Mouse (Mus musculus) left cerebral cortex, adult 6 months (tissue): Measurements from ENCODE around the gene Asb8. TPM values are rescaled to one million over a fixed set of nuclear protein-coding genes. Genes with fewer than 3 reads are reported as not detected.

Experiments
- long read RNA-seq, 2 experiments: library from polyadenylated mRNA; unstranded; transcript quantifications; one replicate each; pipeline ENCODE4 v2.0.0; 2019 to 2020
- polyA plus RNA-seq: library from polyadenylated mRNA; unstranded; fragments of <200 nt; fragmentation: Nextera tagmentation; gene quantifications from 2 replicates; pipeline ENCODE4 v1.2.3, GENCODE M21; 2021

The Asb8 gene
- polyA plus RNA-seq, result 76.3 and 86.3 TPM in 2 replicates
- long read RNA-seq, experiment 1, transcript Asb8-202 (4 exons, 1,100 nt), result major isoform, 195 of 330 reads
- long read RNA-seq, experiment 1, transcript Asb8-201 (4 exons, 1,049 nt), result minor isoform, 111 of 330 reads
- long read RNA-seq, experiment 1, partial matches to known transcripts, result 14 of 330 reads
- long read RNA-seq, experiment 1, other reads (novel, unspliced or antisense), result 10 of 330 reads
- long read RNA-seq, experiment 2, transcript Asb8-201 (4 exons, 1,049 nt), result minor isoform, 20 of 78 reads
- long read RNA-seq, experiment 2, transcript Asb8-202 (4 exons, 1,100 nt), result major isoform, 41 of 78 reads
- long read RNA-seq, experiment 2, partial matches to known transcripts, result 3 of 78 reads
- long read RNA-seq, experiment 2, other reads (novel, unspliced or antisense), result 14 of 78 reads

GRCm38 (mm10) chr15:98165525-98165924, at the start of gene Asb8:
Asb8 (minus strand) TSS chr15:98165625.

GRCm38 (mm10) chr15:98195442-98195841, 30.0 kb upstream of the Asb8 start, which contains the start of gene Olfr288:
Olfr288 (minus strand) TSS chr15:98195542.

GRCm38 (mm10) chr15:98166963-98167644, 1.7 kb upstream of the Asb8 start, which contains the start of gene Ccdc184:
Ccdc184 (plus strand) TSS chr15:98167158.

GRCm38 (mm10) chr15:98093121-98094011, 72.1 kb downstream of the Asb8 start, which contains the start of gene Senp1:
Senp1 (minus strand) TSS chr15:98093744.

GRCm38 (mm10) chr15:98092372-98093120, 72.9 kb downstream of the Asb8 start, which contains the start of gene Pfkm:
Pfkm (plus strand) TSS chr15:98092589.

Other genes with a start within 250 kb of the Asb8 start
- 52.2 and 69.5 TPM in 2 replicates for gene Tmem106c, start 201.4 kb downstream of the Asb8 start, polyA plus RNA-seq
- gene Col2a1, start 160.9 kb downstream of the Asb8 start, polyA plus RNA-seq, result 0.16 and 0.18 TPM in 2 replicates
- 138 and 159 TPM in 2 replicates for gene Pfkm, start 73.0 kb downstream of the Asb8 start, polyA plus RNA-seq
- 2.0 and 2.9 TPM in 2 replicates for gene Senp1, start 71.9 kb downstream of the Asb8 start, polyA plus RNA-seq
- gene Ccdc184, start 1.5 kb upstream of the Asb8 start, polyA plus RNA-seq, result 9.3 and 21.0 TPM in 2 replicates
- 0.15 and 0.16 TPM in 2 replicates for gene Olfr288, start 29.9 kb upstream of the Asb8 start, polyA plus RNA-seq
- gene Gm44579, start 55.4 kb upstream of the Asb8 start, polyA plus RNA-seq, result 0.09 and 0.17 TPM in 2 replicates
- gene Olfr287, start 55.4 kb upstream of the Asb8 start, polyA plus RNA-seq, result 4.3 and 7.3 TPM in 2 replicates
- gene Olfr286, start 68.8 kb upstream of the Asb8 start, polyA plus RNA-seq, result not detected in 2 replicates
- not detected in 2 replicates for gene H1fnt, start 91.7 kb upstream of the Asb8 start, polyA plus RNA-seq
- 2.7 and 3.1 TPM in 2 replicates for gene Zfp641, start 130.5 kb upstream of the Asb8 start, polyA plus RNA-seq
- gene Olfr285, start 151.7 kb upstream of the Asb8 start, polyA plus RNA-seq, result not detected in 2 replicates
- gene Olfr284, start 175.4 kb upstream of the Asb8 start, polyA plus RNA-seq, result not detected in 2 replicates
- gene Olfr283, start 215.3 kb upstream of the Asb8 start, polyA plus RNA-seq, result not detected in 2 replicates